Mouse (Mus musculus) layer of hippocampus, postnatal 10 days (tissue): Measurements from ENCODE around the gene Gm595. TPM values are rescaled to one million over a fixed set of nuclear protein-coding genes. Genes with fewer than 3 reads are reported as not detected.

Experiments used
- DNase-seq, 2 experiments: peaks; one replicate each; pipeline ENCODE4 v3.0.0; 2021; ENCODE audit warnings: low spot score in 2 of 2
- long read RNA-seq: library from polyadenylated mRNA; stranded (forward); transcript quantifications from one replicate; pipeline ENCODE4 v2.0.0, GENCODE M21; 2023
- total RNA-seq, 2 experiments: library from RNA; stranded (reverse); gene quantifications; 2 replicates each; pipeline ENCODE4 v1.2.3; 2021

The Gm595 gene
- total RNA-seq: not detected
- long read RNA-seq: 0 reads

GRCm38 (mm10) chrX:48877613-48878012, at the start of gene Gm595:
TSS of gene Gm595 (minus strand) at chrX:48877713.
- DNase-seq: no peak

- DNase-seq: peak; percentile 12 to 15
Observed at GRCm38 (mm10) chrX:48908421-48908820, 30.9 kb upstream of the Gm595 start.

GRCm38 (mm10) chrX:48903744-48904143, 26.2 kb upstream of the Gm595 start:
- DNase-seq: no peak

GRCm38 (mm10) chrX:48899555-48899954, 22.0 kb upstream of the Gm595 start:
- peak; percentile 25 to 42 for DNase-seq

GRCm38 (mm10) chrX:48896803-48897202, 19.3 kb upstream of the Gm595 start:
- no peak for DNase-seq

GRCm38 (mm10) chrX:48893946-48894345, 16.4 kb upstream of the Gm595 start:
- DNase-seq: no peak

GRCm38 (mm10) chrX:48890259-48890658, 12.7 kb upstream of the Gm595 start:
- DNase-seq: no peak

GRCm38 (mm10) chrX:48884615-48885014, 7.1 kb upstream of the Gm595 start:
- DNase-seq: no peak

Other genes with a start within 250 kb of the Gm595 start
- not detected for gene Gpr119, start 203.2 kb downstream of the Gm595 start, total RNA-seq
- gene Rbmx2, start 182.7 kb downstream of the Gm595 start, total RNA-seq: 1 to 10 TPM; 7.7 to 7.8 TPM